Mouse (Mus musculus) forebrain, postnatal 0 days (tissue): Measurements from ENCODE around the gene Pgap2. TPM values are rescaled to one million over a fixed set of nuclear protein-coding genes. Genes with fewer than 3 reads are reported as not detected.
A peak's percentile ranks its signal among the peaks of the same experiment; 100 is the strongest.

Experiments
- ATAC-seq: fragments of 200-750 bp; cut with Nextera tagmentation; 2 replicates; pipeline ENCODE4 v1.8.0; 2017; ENCODE audit warnings: mild to moderate bottlenecking, moderate library complexity
- DNase-seq: peaks from one replicate; pipeline ENCODE4 v3.0.0-alpha.2; 2015
- H3K27ac ChIP-seq: fragments of 300-500 bp; sonication (generic); 2 replicates; pipeline ENCODE4 v1.5.1; 2014; ENCODE audit warnings: low read depth, mild to moderate bottlenecking, antibody characterized with exemption, low read length, moderate library complexity, mixed read lengths
- H3K27me3 ChIP-seq: fragments of 300-500 bp; sonication (generic); 2 replicates; pipeline ENCODE4 v1.6.1; 2014; ENCODE audit warnings: mild to moderate bottlenecking, low read length, mixed read lengths; ENCODE audit not compliant: insufficient read depth
- H3K36me3 ChIP-seq: fragments of 300-500 bp; sonication (generic); 2 replicates; pipeline ENCODE4 v1.6.1; 2014; ENCODE audit warnings: mild to moderate bottlenecking, moderate library complexity; ENCODE audit not compliant: insufficient read depth
- H3K4me1 ChIP-seq: fragments of 300-500 bp; sonication (generic); 2 replicates; pipeline ENCODE4 v1.6.1; 2014; ENCODE audit warnings: antibody characterized with exemption; ENCODE audit not compliant: insufficient read depth
- H3K4me2 ChIP-seq: fragments of 300-500 bp; sonication (generic); 2 replicates; pipeline ENCODE4 v1.6.1; 2014; ENCODE audit warnings: low read depth, mild to moderate bottlenecking, moderate library complexity
- H3K4me3 ChIP-seq: fragments of 300-500 bp; sonication (generic); 2 replicates; pipeline ENCODE4 v1.5.1; 2014; ENCODE audit warnings: low read depth, low read length, mixed read lengths
- H3K9ac ChIP-seq: fragments of 300-500 bp; sonication (generic); 2 replicates; pipeline ENCODE4 v1.6.1; 2014; ENCODE audit warnings: mild to moderate bottlenecking
- H3K9me3 ChIP-seq: fragments of 300-500 bp; sonication (generic); 2 replicates; pipeline ENCODE4 v1.6.1; 2016; ENCODE audit warnings: low read length
- CTCF ChIP-seq: sonication (generic); IDR thresholded peaks from 2 replicates; pipeline ENCODE4 v1.5.1; 2016; ENCODE audit warnings: antibody characterized with exemption, control low read depth, low read depth
- WGBS: fragments of 180-500 bp; shearing (Covaris S2); extraction: QIAGEN DNeasy Blood & Tissue Kit; methylation state at CpG from one replicate; pipeline ENCODE4 v1.1.7; 2014; 5-methylcytosine and 5-hydroxymethylcytosine counted together
- polyA plus RNA-seq: library from polyadenylated mRNA; unstranded; fragments of >200 nt; fragmentation: Nextera tagmentation; extraction: Ambion mirVana; gene quantifications from 2 replicates; pipeline ENCODE4 v1.2.1, GENCODE M21; 2015
- total RNA-seq: library from RNA; depleted of rRNA; stranded (reverse); fragments of >200 nt; gene quantifications from 2 replicates; pipeline ENCODE4 v1.2.3, GENCODE M21; 2014

The Pgap2 gene
- total and polyA plus RNA-seq, 2 experiments from 2014 or later: 35.9 to 50.8 TPM

- Histone ChIP-seq H3K27ac (no peak overlapping the region), H3K9me3 (no peaks in the 10 kb centered on the region), H3K4me3 (peak overlapping the region; percentile 67), H3K4me2 (peak overlapping the region; percentile 92), H3K36me3 (no peaks in the 10 kb centered on the region), H3K9ac (peak overlapping the region; percentile 71), H3K4me1 (peaks cover 4% of the 10 kb centered on the region; the same call in 1 of the 2 replicates), H3K27me3 (no peaks in the 10 kb centered on the region)
- DNase-seq (no peak), ATAC-seq (no peak)
- no peak for TF ChIP-seq CTCF
- 26% methylated on average over 16 of the region's 16 CpGs for WGBS
Observed at GRCm38 (mm10) chr7:102248691-102249404, 38.8 kb downstream of the Pgap2 start.

DNA sequence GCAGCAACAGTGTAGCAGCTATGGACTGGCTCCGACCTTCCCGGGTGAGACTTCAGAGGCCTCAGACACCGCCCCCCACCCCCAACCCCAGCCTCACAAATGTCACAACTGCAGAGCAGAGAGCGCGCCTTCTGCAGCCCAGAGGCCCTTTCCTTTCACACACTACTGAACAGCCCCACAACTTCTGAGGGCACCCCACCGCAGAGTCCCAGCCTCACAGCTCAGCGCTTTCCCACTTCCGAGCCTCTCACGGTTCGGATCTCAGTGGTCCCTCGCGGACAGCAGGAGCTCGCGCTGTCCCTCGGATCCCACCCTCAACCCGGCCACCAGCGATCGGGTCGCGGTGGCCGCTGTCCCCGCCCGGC lies 39.5 kb downstream of the Pgap2 start:
- peak overlapping the region; percentile 67 for H3K4me3 ChIP-seq
- TF ChIP-seq CTCF: no peak
- no peaks in the 10 kb centered on the region for H3K27me3 ChIP-seq
- H3K4me2 ChIP-seq: peak overlapping the region; percentile 92
- H3K36me3 ChIP-seq: no peaks in the 10 kb centered on the region
- WGBS: under 1% methylated on average over 23 of the region's 23 CpGs
- no peaks in the 10 kb centered on the region for H3K9me3 ChIP-seq
- H3K27ac ChIP-seq: peak overlapping the region; percentile 78; the same call in 1 of the 2 replicates
- ATAC-seq (peak; percentile 42), DNase-seq (peak; percentile 17)
- H3K9ac ChIP-seq: peak overlapping the region; percentile 71
- peaks cover 4% of the 10 kb centered on the region; the same call in 1 of the 2 replicates for H3K4me1 ChIP-seq

GRCm38 (mm10) chr7:102249896-102250630 lies 40.1 kb downstream of the Pgap2 start:
- no peaks in the 10 kb centered on the region for H3K36me3 ChIP-seq
- peak overlapping the region; percentile 67 for H3K4me3 ChIP-seq
- ATAC-seq (peak; percentile 66), DNase-seq (peak; percentile 65)
- H3K9me3 ChIP-seq: no peaks in the 10 kb centered on the region
- H3K9ac ChIP-seq: peak overlapping the region; percentile 71
- H3K4me1 ChIP-seq: peaks cover 4% of the 10 kb centered on the region; the same call in 1 of the 2 replicates
- under 1% methylated on average over 27 of the region's 49 CpGs for WGBS
- H3K27ac ChIP-seq: peak overlapping the region; percentile 78
- no peaks in the 10 kb centered on the region for H3K27me3 ChIP-seq
- peak overlapping the region; percentile 92 for H3K4me2 ChIP-seq
- no peak for TF ChIP-seq CTCF

DNA sequence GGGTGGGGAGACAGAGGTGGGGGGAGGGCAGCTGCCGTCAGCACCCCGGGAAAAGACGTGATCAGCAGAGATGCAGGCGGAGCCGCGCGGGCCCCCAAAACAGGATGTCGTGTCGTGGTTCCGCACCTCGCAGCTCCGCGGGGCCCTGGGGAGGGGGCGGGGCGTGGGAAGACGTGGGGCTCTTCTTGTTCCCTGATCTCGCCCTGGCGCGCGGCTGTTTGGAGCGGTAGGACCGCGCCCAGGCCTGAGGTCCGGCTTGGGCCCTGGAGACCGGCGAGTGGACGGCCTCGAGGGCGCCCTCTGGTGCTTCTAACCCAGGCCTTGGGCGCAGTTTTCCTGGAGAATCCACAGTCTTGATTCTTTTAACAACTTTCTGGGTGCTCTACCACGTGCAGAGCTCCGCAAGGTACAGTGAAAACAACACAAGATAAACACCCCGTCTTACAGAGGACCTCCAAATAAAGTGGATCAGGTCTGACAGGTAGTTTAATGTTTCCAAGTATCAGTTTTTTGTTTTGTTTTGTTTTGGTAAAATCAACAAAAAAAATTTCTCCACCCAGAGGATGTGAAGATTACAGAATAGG lies 40.7 kb downstream of the Pgap2 start:
- Histone ChIP-seq H3K36me3 (no peaks in the 10 kb centered on the region), H3K4me1 (peaks cover 4% of the 10 kb centered on the region; the same call in 1 of the 2 replicates), H3K27ac (peak overlapping the region; percentile 78), H3K4me3 (peak overlapping the region; percentile 67), H3K9ac (peak overlapping the region; percentile 71), H3K27me3 (no peaks in the 10 kb centered on the region), H3K4me2 (peak overlapping the region; percentile 92), H3K9me3 (no peaks in the 10 kb centered on the region)
- DNase-seq (peak; percentile 75), ATAC-seq (peak; percentile 70)
- peak; percentile 71 for TF ChIP-seq CTCF
- WGBS: under 1% methylated on average over 33 of the region's 33 CpGs

GRCm38 (mm10) chr7:102253631-102254030 lies 43.6 kb downstream of the Pgap2 start:
- H3K27me3 ChIP-seq: no peaks in the 10 kb centered on the region
- no peak for DNase-seq
- no peak overlapping the region for H3K4me3 ChIP-seq
- TF ChIP-seq CTCF: no peak
- no peak overlapping the region for H3K4me2 ChIP-seq
- H3K9me3 ChIP-seq: no peaks in the 10 kb centered on the region
- ATAC-seq: no peak
- WGBS: 85% methylated on average over 1 of the region's 1 CpGs
- H3K9ac ChIP-seq: no peak overlapping the region
- H3K36me3 ChIP-seq: no peaks in the 10 kb centered on the region
- H3K27ac ChIP-seq: no peak overlapping the region
- H3K4me1 ChIP-seq: peaks cover 4% of the 10 kb centered on the region; the same call in 1 of the 2 replicates

GRCm38 (mm10) chr7:102255954-102256353 lies 45.9 kb downstream of the Pgap2 start, which contains the start of gene Rhog:
Gene Rhog (minus strand): TSS chr7:102256054.
- ATAC-seq: no peak
- Histone ChIP-seq H3K9ac (no peak within 1 kb of the TSS), H3K4me1 (peaks cover 4% of the 10 kb centered on the region; the same call in 1 of the 2 replicates), H3K27me3 (no peaks in the 10 kb centered on the region), H3K4me2 (no peak within 1 kb of the TSS), H3K27ac (no peak within 1 kb of the TSS), H3K4me3 (no peak within 1 kb of the TSS), H3K9me3 (no peaks in the 10 kb centered on the region), H3K36me3 (no peaks in the 10 kb centered on the region)
- TF ChIP-seq CTCF: no peak
- DNase-seq: no peak
- WGBS: 83% methylated on average over 3 of the region's 3 CpGs

- no peak for ATAC-seq
Observed at GRCm38 (mm10) chr7:102256636-102257035, 46.6 kb downstream of the Pgap2 start.

More at GRCm38 (mm10) chr7:102256636-102257035, 46.6 kb downstream of the Pgap2 start:
- TF ChIP-seq CTCF: no peak
- H3K4me2 ChIP-seq: no peak overlapping the region
- 89% methylated on average over 3 of the region's 3 CpGs for WGBS
- H3K36me3 ChIP-seq: no peaks in the 10 kb centered on the region
- H3K4me3 ChIP-seq: no peak overlapping the region
- no peak for DNase-seq
- H3K9ac ChIP-seq: no peak overlapping the region
- H3K4me1 ChIP-seq: no peaks in the 10 kb centered on the region
- no peaks in the 10 kb centered on the region for H3K9me3 ChIP-seq
- H3K27me3 ChIP-seq: no peaks in the 10 kb centered on the region
- H3K27ac ChIP-seq: no peak overlapping the region
